Mouse (Mus musculus) embryonic facial prominence, embryonic 13.5 days (tissue): ENCODE measurements around the gene Aff3. TPM values are rescaled to one million over a fixed set of nuclear protein-coding genes. Genes with fewer than 3 reads are reported as not detected.
"Not testable (repeated sequence)": the region's sequence is repeated elsewhere in the genome, so short reads cannot be mapped to it uniquely, and the experiment has no call there.

ENCODE experiments used
- ATAC-seq: fragments of 200-750 bp; cut with Nextera tagmentation; 2 replicates; pipeline ENCODE4 v1.8.0; 2017; ENCODE audit warnings: low read depth; ENCODE audit not compliant: insufficient number of reproducible peaks, insufficient read depth, low FRiP score, low TSS enrichment
- H3K27ac ChIP-seq: fragments of 300-500 bp; sonication (generic); 2 replicates; pipeline ENCODE4 v1.5.1; 2015; ENCODE audit warnings: moderate library complexity, mild to moderate bottlenecking, inconsistent platforms
- H3K27me3 ChIP-seq: fragments of 300-500 bp; sonication (generic); 2 replicates; pipeline ENCODE4 v1.6.1; 2015; ENCODE audit warnings: mild to moderate bottlenecking, inconsistent platforms
- H3K36me3 ChIP-seq: fragments of 300-500 bp; sonication (generic); 2 replicates; pipeline ENCODE4 v1.6.1; 2015; ENCODE audit warnings: mild to moderate bottlenecking, inconsistent platforms
- H3K4me1 ChIP-seq: fragments of 300-500 bp; sonication (generic); 2 replicates; pipeline ENCODE4 v1.6.1; 2015; ENCODE audit warnings: inconsistent platforms
- H3K4me2 ChIP-seq: fragments of 300-500 bp; sonication (generic); 2 replicates; pipeline ENCODE4 v1.6.1; 2015; ENCODE audit warnings: moderate library complexity, mild to moderate bottlenecking, inconsistent platforms
- H3K4me3 ChIP-seq: fragments of 300-500 bp; sonication (generic); 2 replicates; pipeline ENCODE4 v1.5.1; 2015; ENCODE audit warnings: mild to moderate bottlenecking, inconsistent platforms
- H3K9ac ChIP-seq: fragments of 300-500 bp; sonication (generic); 2 replicates; pipeline ENCODE4 v1.6.1; 2015; ENCODE audit warnings: mild to moderate bottlenecking, inconsistent platforms
- H3K9me3 ChIP-seq: fragments of 300-500 bp; sonication (generic); 2 replicates; pipeline ENCODE4 v1.6.1; 2016; ENCODE audit warnings: inconsistent platforms
- WGBS: fragments of 180-500 bp; shearing (Covaris S2); methylation state at CpG from one replicate; pipeline ENCODE4 v1.1.7; 2015; ENCODE audit warnings: mixed read lengths; 5-methylcytosine and 5-hydroxymethylcytosine counted together
- polyA plus RNA-seq: library from polyadenylated mRNA; unstranded; fragments of >200 nt; fragmentation: Nextera tagmentation; extraction: Ambion mirVana; gene quantifications from 2 replicates; pipeline ENCODE4 v1.2.1, GENCODE M21; 2015

The Aff3 gene
- polyA plus RNA-seq, 1 experiment from 2014 or later: 12.0 TPM

DNA sequence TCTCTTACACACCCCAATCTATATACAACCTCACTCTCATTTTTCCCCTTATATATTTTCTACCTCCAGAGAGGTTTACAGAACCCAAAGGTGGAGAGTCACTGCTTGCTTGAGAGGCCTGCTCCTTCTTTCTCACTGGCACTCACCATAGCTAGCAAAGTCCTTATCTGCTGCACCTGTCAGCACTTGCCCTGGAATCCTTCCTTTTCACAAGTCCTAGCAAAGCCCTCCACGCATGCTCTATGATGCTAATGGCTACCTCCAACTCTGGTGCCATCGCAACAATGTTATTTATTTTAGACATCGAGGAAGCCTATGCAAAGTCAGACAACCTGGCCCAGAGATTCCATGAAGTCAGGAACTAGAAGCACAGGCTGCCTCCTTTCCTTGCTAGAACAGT, 221.9 kb downstream of the Aff3 start:
- H3K4me1 ChIP-seq: peaks cover 41% of the 10 kb centered on the region
- no peak overlapping the region for H3K9ac ChIP-seq
- no peak overlapping the region for H3K27ac ChIP-seq
- H3K9me3 ChIP-seq: no peaks in the 10 kb centered on the region
- 80% methylated on average over 3 of the region's 3 CpGs for WGBS
- ATAC-seq: no peak
- no peak overlapping the region for H3K4me3 ChIP-seq
- no peak overlapping the region for H3K4me2 ChIP-seq
- no peaks in the 10 kb centered on the region for H3K27me3 ChIP-seq
- no peaks in the 10 kb centered on the region for H3K36me3 ChIP-seq

DNA sequence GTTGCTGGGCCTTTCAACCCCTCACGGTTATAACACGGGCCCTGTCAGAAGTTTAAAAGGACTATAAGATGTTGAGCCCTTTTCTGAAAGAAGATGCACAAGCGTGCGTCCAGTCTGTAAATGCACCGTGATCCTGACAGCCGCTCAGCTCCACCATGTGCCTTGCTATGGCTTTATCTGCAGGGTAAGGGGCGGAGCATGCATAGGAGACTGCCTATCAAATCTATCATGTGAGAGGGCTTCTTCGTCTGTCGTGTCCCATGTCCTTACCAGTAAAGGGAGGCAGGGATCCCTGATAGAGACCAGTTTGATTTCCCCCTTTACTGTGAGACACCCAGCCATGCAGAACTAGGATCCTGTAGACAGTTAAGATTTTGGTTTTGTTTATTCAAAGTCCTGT, 222.3 kb downstream of the Aff3 start:
- no peak overlapping the region for H3K4me3 ChIP-seq
- 74% methylated on average over 9 of the region's 9 CpGs for WGBS
- no peak for ATAC-seq
- H3K9me3 ChIP-seq: no peaks in the 10 kb centered on the region
- H3K36me3 ChIP-seq: no peaks in the 10 kb centered on the region
- H3K27ac ChIP-seq: no peak overlapping the region
- no peak overlapping the region for H3K4me2 ChIP-seq
- H3K27me3 ChIP-seq: no peaks in the 10 kb centered on the region
- H3K9ac ChIP-seq: no peak overlapping the region
- H3K4me1 ChIP-seq: peaks cover 45% of the 10 kb centered on the region

GRCm38 (mm10) chr1:38441800-38442199, 223.0 kb downstream of the Aff3 start:
- H3K9ac ChIP-seq: no peak overlapping the region
- peaks cover 48% of the 10 kb centered on the region for H3K4me1 ChIP-seq
- H3K27ac ChIP-seq: no peak overlapping the region
- WGBS: 48% methylated on average over 2 of the region's 2 CpGs
- no peaks in the 10 kb centered on the region for H3K36me3 ChIP-seq
- H3K4me3 ChIP-seq: no peak overlapping the region
- no peak for ATAC-seq
- H3K27me3 ChIP-seq: no peaks in the 10 kb centered on the region
- no peak overlapping the region for H3K4me2 ChIP-seq
- no peaks in the 10 kb centered on the region for H3K9me3 ChIP-seq

DNA sequence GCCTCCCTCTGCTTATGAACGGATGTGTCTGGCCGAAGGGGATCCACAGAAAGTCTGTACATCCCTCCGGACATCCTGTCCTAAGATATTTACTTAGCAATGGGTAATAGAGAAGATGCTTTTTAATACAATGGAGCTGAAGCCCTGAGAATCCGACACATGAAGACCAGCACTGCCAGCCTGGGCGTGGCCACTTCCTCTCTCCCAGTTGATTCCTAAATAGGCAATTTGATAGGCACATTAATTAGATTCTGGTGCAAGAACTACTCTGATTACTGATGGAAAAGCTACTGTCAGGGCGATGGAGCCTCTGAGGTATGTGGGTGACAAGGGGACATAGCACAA, 224.3 kb downstream of the Aff3 start:
- Histone ChIP-seq H3K27me3 (no peaks in the 10 kb centered on the region), H3K4me3 (no peak overlapping the region), H3K4me1 (peaks cover 57% of the 10 kb centered on the region), H3K4me2 (no peak overlapping the region), H3K9ac (no peak overlapping the region), H3K27ac (no peak overlapping the region), H3K36me3 (no peaks in the 10 kb centered on the region), H3K9me3 (no peaks in the 10 kb centered on the region)
- WGBS: 77% methylated on average over 6 of the region's 6 CpGs
- ATAC-seq: no peak

DNA sequence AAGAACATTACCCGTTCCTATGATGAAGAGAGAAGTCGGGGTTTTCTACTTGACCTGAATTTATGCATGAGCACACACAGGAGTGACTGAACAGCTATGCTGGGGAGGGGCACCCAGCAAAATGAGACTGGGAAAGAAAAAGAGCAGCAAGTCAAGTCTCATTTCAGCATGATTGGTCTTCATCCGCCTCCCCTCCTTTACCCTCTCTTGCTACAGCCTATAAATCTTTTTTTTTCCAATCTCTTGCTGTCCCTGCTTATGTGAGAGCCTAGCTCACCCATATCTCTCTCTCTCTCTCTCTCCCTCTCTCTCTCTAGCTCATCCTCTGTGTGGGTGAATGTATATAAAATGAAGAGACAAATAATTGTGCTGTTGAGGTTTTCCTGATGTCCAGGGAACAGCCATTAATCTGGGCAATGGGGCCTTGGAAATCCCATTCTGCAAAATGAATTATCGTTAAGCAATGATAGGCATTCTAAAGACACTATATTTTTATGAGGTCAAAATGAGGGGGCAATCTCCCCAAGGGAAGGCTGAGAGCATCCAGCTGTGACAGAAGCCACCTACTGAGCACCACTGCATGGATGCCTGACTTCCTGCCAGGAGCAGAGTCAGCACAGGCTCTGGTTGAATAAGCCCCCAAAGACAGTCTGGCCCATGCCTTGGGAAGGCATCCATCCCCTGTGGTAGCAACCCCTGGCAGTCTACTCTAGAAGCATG, 224.8 kb downstream of the Aff3 start:
- WGBS: 61% methylated on average over 4 of the region's 4 CpGs
- no peak overlapping the region for H3K4me2 ChIP-seq
- ATAC-seq: no peak

GRCm38 (mm10) chr1:38438447-38438846, 226.3 kb downstream of the Aff3 start:
- no peak overlapping the region for H3K4me2 ChIP-seq
- no peaks in the 10 kb centered on the region for H3K36me3 ChIP-seq
- H3K27me3 ChIP-seq: no peaks in the 10 kb centered on the region
- no peak overlapping the region for H3K27ac ChIP-seq
- H3K9me3 ChIP-seq: no peaks in the 10 kb centered on the region
- no peak for ATAC-seq
- WGBS: 34% methylated on average over 4 of the region's 4 CpGs
- no peak overlapping the region for H3K4me3 ChIP-seq
- no peak overlapping the region for H3K9ac ChIP-seq
- H3K4me1 ChIP-seq: peaks cover 57% of the 10 kb centered on the region

More for the DNA sequence above, 224.8 kb downstream of the Aff3 start:
- Histone ChIP-seq H3K9ac (no peak overlapping the region), H3K4me1 (peaks cover 57% of the 10 kb centered on the region), H3K9me3 (no peaks in the 10 kb centered on the region), H3K4me3 (no peak overlapping the region), H3K27me3 (no peaks in the 10 kb centered on the region), H3K27ac (no peak overlapping the region), H3K36me3 (no peaks in the 10 kb centered on the region)

GRCm38 (mm10) chr1:38437671-38438070, 227.1 kb downstream of the Aff3 start:
- Histone ChIP-seq H3K4me1 (peaks cover 53% of the 10 kb centered on the region), H3K9me3 (no peaks in the 10 kb centered on the region), H3K4me2 (no peak overlapping the region), H3K27ac (no peak overlapping the region), H3K4me3 (no peak overlapping the region), H3K9ac (no peak overlapping the region), H3K27me3 (no peaks in the 10 kb centered on the region), H3K36me3 (no peaks in the 10 kb centered on the region)
- 53% methylated on average over 4 of the region's 4 CpGs for WGBS
- no peak for ATAC-seq

GRCm38 (mm10) chr1:38436471-38437340, 228.0 kb downstream of the Aff3 start:
- H3K4me1 ChIP-seq: peaks cover 45% of the 10 kb centered on the region
- no peaks in the 10 kb centered on the region for H3K27me3 ChIP-seq
- WGBS: 27% methylated on average over 12 of the region's 12 CpGs
- no peaks in the 10 kb centered on the region for H3K36me3 ChIP-seq
- no peak overlapping the region for H3K4me3 ChIP-seq
- H3K9ac ChIP-seq: no peak overlapping the region
- no peaks in the 10 kb centered on the region for H3K9me3 ChIP-seq
- H3K27ac ChIP-seq: peak overlapping the region; percentile 22; the same call in 1 of the 2 replicates
- ATAC-seq: no peak
- no peak overlapping the region for H3K4me2 ChIP-seq

DNA sequence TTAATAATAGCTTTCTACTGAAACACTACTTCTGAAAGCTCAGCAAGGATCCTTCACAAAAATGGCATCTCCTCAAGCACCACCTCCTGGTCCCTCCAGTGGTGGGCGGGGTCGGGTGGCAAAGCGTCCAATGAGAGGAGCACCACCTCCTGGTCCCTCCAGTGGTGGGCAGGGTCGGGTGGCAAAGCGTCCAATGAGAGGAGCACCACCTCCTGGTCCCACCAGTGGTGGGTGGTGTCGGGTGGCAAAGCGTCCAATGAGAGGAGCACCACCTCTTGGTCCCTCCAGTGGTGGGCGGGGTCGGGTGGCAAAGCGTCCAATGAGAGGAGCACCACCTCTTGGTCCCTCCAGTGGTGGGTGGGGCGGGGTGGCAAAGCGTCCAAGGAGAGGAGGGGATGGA, 234.4 kb downstream of the Aff3 start:
- H3K4me1 ChIP-seq, ATAC-seq, H3K27ac ChIP-seq, H3K9me3 ChIP-seq, H3K27me3 ChIP-seq, H3K36me3 ChIP-seq, H3K4me2 ChIP-seq, H3K4me3 ChIP-seq, H3K9ac ChIP-seq: not testable (repeated sequence)
- 98% methylated on average over 12 of the region's 12 CpGs for WGBS

GRCm38 (mm10) chr1:38428708-38429683, 235.8 kb downstream of the Aff3 start:
- no peak overlapping the region for H3K4me2 ChIP-seq
- no peak for ATAC-seq
- H3K27me3 ChIP-seq: no peaks in the 10 kb centered on the region
- WGBS: 72% methylated on average over 13 of the region's 13 CpGs
- H3K27ac ChIP-seq: no peak overlapping the region
- no peaks in the 10 kb centered on the region for H3K9me3 ChIP-seq
- H3K4me1 ChIP-seq: peaks cover 4% of the 10 kb centered on the region; the same call in 1 of the 2 replicates
- H3K9ac ChIP-seq: no peak overlapping the region
- no peaks in the 10 kb centered on the region for H3K36me3 ChIP-seq
- no peak overlapping the region for H3K4me3 ChIP-seq

GRCm38 (mm10) chr1:38422921-38423320, 241.8 kb downstream of the Aff3 start:
- no peaks in the 10 kb centered on the region for H3K9me3 ChIP-seq
- 96% methylated on average over 6 of the region's 6 CpGs for WGBS
- H3K4me3 ChIP-seq: no peak overlapping the region
- no peak overlapping the region for H3K9ac ChIP-seq
- ATAC-seq: no peak
- no peak overlapping the region for H3K27ac ChIP-seq
- peaks cover 17% of the 10 kb centered on the region for H3K4me1 ChIP-seq
- no peaks in the 10 kb centered on the region for H3K27me3 ChIP-seq
- no peak overlapping the region for H3K4me2 ChIP-seq
- no peaks in the 10 kb centered on the region; the same call in 1 of the 2 replicates for H3K36me3 ChIP-seq
